8 mouse cellular contexts compared by ENCODE assay signal in genomic region chr7:45870282-45871058, GRCm38 (mm10). TPM values are rescaled to one million over a fixed set of nuclear protein-coding genes. Genes with fewer than 3 reads are reported as not detected.
DNase-seq lines count a peak whose midpoint lies in the region; ATAC-seq lines count a peak whose summit lies in the region.

No protein-coding gene starts in this region.

- peak overlapping the region; percentile 85 for H3K4me2 ChIP-seq in neural tube, embryonic 12.5 days (replicated peaks)

- no peak for ATAC-seq in neural tube, embryonic 12.5 days (ENCODE audit: low FRiP score, low read depth)

- H3K27ac ChIP-seq in neural tube, embryonic 12.5 days = no peak overlapping the region

- peak; percentile 41 to 42 for DNase-seq in frontal cortex, postnatal 10 days (ENCODE audit: low spot score in 2 of 2)
- DNase-seq in frontal cortex, postnatal 14 days (ENCODE audit: low spot score in 2 of 2) = no peak
- peak; percentile 12 to 13 for DNase-seq in spleen, postnatal 36 days (ENCODE audit: low spot score in 2 of 2)
- no peak for DNase-seq in spleen, adult 12 weeks (ENCODE audit: low spot score)
- peak; percentile 50 for DNase-seq in induced T-regulatory cell, adult 2 months (ENCODE audit: low read depth)
- no peak for DNase-seq in urinary bladder, postnatal 10 days (ENCODE audit: low spot score)
- no peak for DNase-seq in layer of hippocampus, adult 9-11 months

- 3% methylated on average over 30 of the region's 30 CpGs for WGBS in neural tube, embryonic 12.5 days

- no peaks in the 10 kb centered on the region for H3K9me3 ChIP-seq in neural tube, embryonic 12.5 days

- H3K4me1 ChIP-seq in neural tube, embryonic 12.5 days = peaks cover 70% of the 10 kb centered on the region

- peak overlapping the region; percentile 27 for H3K4me3 ChIP-seq in neural tube, embryonic 12.5 days

- H3K36me3 ChIP-seq in neural tube, embryonic 12.5 days = peaks cover 6% of the 10 kb centered on the region; the same call in 1 of the 2 replicates

- peak overlapping the region; percentile 36 for H3K9ac ChIP-seq in neural tube, embryonic 12.5 days

- peaks cover 61% of the 10 kb centered on the region for H3K27me3 ChIP-seq in neural tube, embryonic 12.5 days (replicated peaks)

RNA-seq across cellular contexts. Expression of gene Kdelr1, which starts 2.1 kb away (rescaled TPM):
- polyA plus RNA-seq in neural tube, embryonic 12.5 days (2016; fragmentation: Nextera tagmentation; extraction: Ambion mirVana) = 41.8 and 54.4 TPM in 2 replicates

RNA-seq across cellular contexts. Expression of gene Grin2d, which starts 7.7 kb away (rescaled TPM):
- polyA plus RNA-seq in neural tube, embryonic 12.5 days (2016; fragmentation: Nextera tagmentation; extraction: Ambion mirVana) = 1.3 and 1.5 TPM in 2 replicates

RNA-seq across cellular contexts. Expression of gene Syngr4, which starts 26.0 kb away (rescaled TPM):
- 0.22 and 0.56 TPM in 2 replicates for polyA plus RNA-seq in neural tube, embryonic 12.5 days (2016; fragmentation: Nextera tagmentation; extraction: Ambion mirVana)

RNA-seq across cellular contexts. Expression of gene Tmem143, which starts 26.3 kb away (rescaled TPM):
- polyA plus RNA-seq in neural tube, embryonic 12.5 days (2016; fragmentation: Nextera tagmentation; extraction: Ambion mirVana) = 3.9 and 4.4 TPM in 2 replicates

RNA-seq across cellular contexts. Expression of gene Grwd1, which starts 39.7 kb away (rescaled TPM):
- polyA plus RNA-seq in neural tube, embryonic 12.5 days (2016; fragmentation: Nextera tagmentation; extraction: Ambion mirVana) = 48.3 and 50.7 TPM in 2 replicates

Comparison
In these comparisons a context has a peak if more than half of its experiments do, and no peak if none do; other contexts are left out.
1. DNase-seq: peak in frontal cortex, postnatal 10 days (2 of 2), spleen, postnatal 36 days (2 of 2) and induced T-regulatory cell, adult 2 months (single experiment); none in frontal cortex, postnatal 14 days (0 of 2), spleen, adult 12 weeks (single experiment), urinary bladder, postnatal 10 days (single experiment) and layer of hippocampus, adult 9-11 months (single experiment).